Mouse (Mus musculus): ENCODE measurements at regions not wholly inside any gene's neighbourhood (a gene's known extent, or its start where the extent isn't known, plus 50 kb on each side); places are given as distances from the start of the nearest gene placed in this dataset.
A peak's percentile ranks its signal among the peaks of the same experiment; 100 is the strongest.

- ATAC-seq (replicated peaks; ENCODE audit: insufficient number of reproducible peaks, low FRiP score, low TSS enrichment, poor library complexity, severe bottlenecking): no peak
Measured at GRCm38 (mm10) chr13:119247101-119247500, 181.3 kb upstream of the Paip1 start.

DNA sequence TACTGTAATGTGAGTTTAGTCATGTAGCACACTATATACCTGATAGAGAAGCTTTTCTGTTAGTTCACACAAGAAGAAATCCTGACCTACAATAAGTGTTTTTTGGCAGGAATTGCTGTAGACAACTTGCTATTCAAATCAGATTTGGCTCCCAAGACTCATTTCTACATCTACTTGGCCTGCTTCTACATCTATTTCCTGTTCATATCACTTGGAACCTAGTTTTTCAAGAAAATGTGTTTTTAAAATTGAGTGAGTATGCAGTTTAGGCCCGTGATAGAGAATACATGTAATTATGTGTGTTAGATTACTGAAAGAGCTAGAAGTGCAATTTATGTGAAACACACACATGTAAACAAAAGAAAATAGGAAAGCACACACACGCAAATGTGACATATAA lies 176.4 kb upstream of the Paip1 start:
- ATAC-seq (replicated peaks; ENCODE audit: insufficient number of reproducible peaks, low FRiP score, low TSS enrichment, poor library complexity, severe bottlenecking): no peak

DNA sequence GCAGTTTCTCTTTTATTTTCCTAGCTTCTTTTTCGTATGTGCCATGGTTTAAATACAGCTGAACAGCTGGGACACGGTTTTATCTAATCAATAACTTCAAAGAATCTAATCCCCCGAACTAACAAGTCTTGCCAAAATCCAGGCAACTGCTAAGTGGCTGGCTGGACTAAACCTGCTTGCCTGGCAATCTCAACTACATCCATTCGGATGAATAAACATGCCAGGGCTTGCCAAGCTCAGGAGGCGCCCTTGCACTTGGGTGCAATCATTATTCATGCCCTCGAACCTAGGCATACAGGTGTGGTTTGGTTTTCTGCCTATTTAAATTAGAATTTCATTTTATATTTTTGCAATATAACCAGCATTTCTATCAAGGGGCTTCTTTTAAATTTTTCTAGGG lies 172.1 kb upstream of the Paip1 start:
- ATAC-seq (replicated peaks; ENCODE audit: insufficient number of reproducible peaks, low FRiP score, low TSS enrichment, poor library complexity, severe bottlenecking): no peak

DNA sequence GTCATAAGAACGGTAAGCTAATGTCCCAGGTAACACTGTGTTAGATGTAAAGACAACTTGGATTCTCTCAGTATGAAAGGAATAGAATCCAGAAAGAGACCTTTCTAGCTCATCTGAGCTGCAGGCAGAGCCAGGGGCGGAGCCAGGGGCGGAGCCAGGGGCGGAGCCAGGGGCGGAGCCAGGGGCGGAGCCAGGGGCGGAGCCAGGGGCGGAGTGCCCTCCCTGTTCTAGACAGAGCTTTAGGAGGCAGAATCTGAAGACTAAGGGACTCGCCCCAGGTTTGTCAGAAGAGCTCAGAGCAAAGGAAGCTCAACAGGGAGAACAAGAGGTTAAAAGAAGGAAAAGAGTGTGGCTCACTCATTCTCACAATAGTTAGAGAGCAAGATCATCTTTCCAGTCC lies 169.9 kb upstream of the Paip1 start:
- no peak for ATAC-seq (replicated peaks; ENCODE audit: insufficient number of reproducible peaks, low FRiP score, low TSS enrichment, poor library complexity, severe bottlenecking)

DNA sequence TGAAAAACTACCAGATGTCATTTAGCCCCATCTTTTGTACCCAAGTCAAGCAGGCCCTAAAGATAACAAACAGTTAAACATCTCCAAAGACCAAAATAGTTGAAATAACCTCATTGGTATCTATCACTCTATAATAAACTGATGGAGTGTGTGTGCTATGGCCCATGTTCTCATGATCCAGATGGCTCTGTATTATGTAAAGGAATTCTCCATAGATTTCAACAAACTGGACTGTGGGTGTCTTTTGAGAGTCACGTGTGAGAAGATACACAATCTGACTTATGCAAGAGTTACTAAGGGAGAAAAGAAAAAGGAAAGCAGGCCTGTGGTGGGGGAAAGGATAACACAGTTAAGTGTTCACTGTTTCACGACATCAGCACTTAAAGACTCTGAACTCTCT lies 164.8 kb upstream of the Paip1 start:
- no peak for ATAC-seq (replicated peaks; ENCODE audit: insufficient number of reproducible peaks, low FRiP score, low TSS enrichment, poor library complexity, severe bottlenecking)

GRCm38 (mm10) chr13:119267608-119268300 lies 160.6 kb upstream of the Paip1 start:
- no peak for ATAC-seq (replicated peaks; ENCODE audit: insufficient number of reproducible peaks, low FRiP score, low TSS enrichment, poor library complexity, severe bottlenecking)

GRCm38 (mm10) chr13:119268301-119268675 lies 160.1 kb upstream of the Paip1 start:
- no peak for ATAC-seq (replicated peaks; ENCODE audit: insufficient number of reproducible peaks, low FRiP score, low TSS enrichment, poor library complexity, severe bottlenecking)

- ATAC-seq (replicated peaks; ENCODE audit: insufficient number of reproducible peaks, low FRiP score, low TSS enrichment, poor library complexity, severe bottlenecking): no peak
Measured at GRCm38 (mm10) chr13:119275500-119275899, 152.9 kb upstream of the Paip1 start.

DNA sequence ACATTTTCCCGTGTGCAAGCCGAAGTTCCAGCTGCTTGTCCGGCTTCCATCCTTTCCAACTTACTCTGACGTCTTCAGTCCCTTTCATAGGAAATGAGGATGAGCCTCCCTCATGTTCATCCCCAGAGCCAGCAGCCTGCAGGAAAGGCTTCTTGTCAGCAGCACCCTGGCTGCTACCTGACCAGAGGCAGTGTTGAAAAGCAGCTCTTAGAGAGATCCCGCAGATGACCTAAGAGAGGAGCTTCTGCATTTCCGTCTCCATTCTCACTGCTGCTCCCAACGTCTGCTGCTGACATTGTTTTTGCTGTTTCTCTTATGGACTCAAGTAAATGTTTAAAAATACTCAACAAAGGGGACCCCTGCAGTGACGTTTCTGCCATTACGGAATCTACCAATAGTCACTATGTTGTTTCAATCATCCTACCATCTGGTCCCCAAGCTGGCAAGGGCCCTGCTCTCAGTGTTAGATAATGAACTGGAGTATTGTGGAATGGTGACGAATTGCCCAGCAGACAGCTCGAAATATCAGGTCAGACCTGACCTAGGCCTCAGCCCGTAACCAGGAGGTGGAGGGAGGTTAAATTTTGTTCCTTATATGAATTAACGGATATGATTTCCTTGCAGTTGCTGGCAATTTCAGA lies 151.0 kb upstream of the Paip1 start:
- no peak for ATAC-seq (replicated peaks; ENCODE audit: insufficient number of reproducible peaks, low FRiP score, low TSS enrichment, poor library complexity, severe bottlenecking)

DNA sequence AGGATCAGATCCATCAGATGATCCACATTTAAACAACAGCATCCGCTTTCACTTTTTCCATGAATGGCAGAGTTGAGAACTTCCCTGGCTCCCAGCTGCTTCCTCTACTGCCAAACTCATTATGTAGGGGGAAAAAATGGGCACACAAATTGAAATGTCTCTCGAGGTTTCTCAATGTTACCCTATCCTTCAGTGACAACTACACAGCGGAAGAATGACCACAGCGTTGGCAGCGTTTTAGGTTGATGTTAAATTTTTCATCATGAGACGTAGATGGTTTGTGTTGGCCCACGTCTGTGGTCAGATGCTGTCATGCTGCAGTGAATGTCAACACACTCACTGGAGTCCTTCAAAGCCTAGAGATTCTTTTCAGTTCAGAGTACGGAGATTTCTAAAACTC lies 149.0 kb upstream of the Paip1 start:
- no peak for ATAC-seq (replicated peaks; ENCODE audit: insufficient number of reproducible peaks, low FRiP score, low TSS enrichment, poor library complexity, severe bottlenecking)

DNA sequence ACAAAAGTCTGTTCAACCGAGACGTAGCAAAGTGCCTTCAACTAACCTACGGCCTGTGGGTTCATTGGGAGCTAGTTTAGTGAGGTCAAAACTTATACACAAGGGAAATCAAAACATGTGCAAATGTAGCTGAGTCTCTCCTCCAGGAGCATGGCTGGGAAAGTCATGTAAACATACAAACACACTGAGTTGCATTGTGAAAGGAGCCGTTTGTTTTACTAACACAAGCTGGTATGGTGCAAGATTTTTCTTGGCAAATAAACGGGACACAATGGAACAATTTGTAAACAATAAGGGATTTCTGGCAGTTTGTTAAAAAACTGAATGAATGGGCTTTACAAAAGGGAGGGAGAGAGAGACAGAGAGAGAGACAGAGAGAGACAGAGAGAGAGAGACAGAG lies 147.8 kb upstream of the Paip1 start:
- no peak for ATAC-seq (replicated peaks; ENCODE audit: insufficient number of reproducible peaks, low FRiP score, low TSS enrichment, poor library complexity, severe bottlenecking)

DNA sequence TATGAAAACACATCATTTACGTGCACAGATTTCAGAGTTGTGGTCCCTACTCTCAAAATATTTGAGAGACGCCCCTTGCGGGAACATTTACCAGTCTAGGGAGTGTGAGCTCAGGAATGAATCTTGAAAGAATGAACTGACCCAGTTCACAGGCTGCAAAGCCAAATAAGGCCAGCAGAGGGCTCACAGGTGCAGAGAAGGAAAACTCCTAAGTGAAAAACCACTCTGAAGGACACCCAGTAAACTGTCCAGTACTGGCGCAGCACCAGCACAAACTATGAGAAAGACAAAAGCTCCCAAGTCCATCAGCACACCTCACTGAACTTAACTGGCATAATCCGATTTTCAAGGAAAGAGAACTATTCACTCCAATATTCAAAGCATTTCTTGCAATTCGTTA lies 145.0 kb upstream of the Paip1 start:
- ATAC-seq (replicated peaks; ENCODE audit: insufficient number of reproducible peaks, low FRiP score, low TSS enrichment, poor library complexity, severe bottlenecking): 0 out of 2 replicates have a peak, but pooled peaks have one; percentile 70

GRCm38 (mm10) chr13:119309238-119309637 lies 119.2 kb upstream of the Paip1 start:
- ATAC-seq (replicated peaks; ENCODE audit: insufficient number of reproducible peaks, low FRiP score, low TSS enrichment, poor library complexity, severe bottlenecking): no peak

DNA sequence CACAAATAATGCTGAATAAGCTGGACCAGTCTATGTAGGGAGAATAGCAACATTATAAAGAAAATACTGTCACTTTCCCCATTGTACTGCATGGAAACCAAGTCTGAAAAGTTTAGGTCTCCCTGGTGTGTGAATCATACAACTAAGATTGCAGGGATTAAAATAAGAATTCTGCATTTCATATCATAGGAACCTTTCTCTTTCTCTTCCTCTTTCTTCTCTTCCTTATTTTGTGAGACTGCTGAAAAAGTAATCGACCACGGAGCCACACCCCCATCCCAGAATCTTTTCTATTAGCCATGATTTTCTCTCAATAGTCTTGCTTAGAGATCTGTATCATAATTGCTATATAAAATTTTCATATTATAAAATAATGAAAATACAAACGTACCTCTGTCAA lies 118.4 kb upstream of the Paip1 start:
- no peak for ATAC-seq (replicated peaks; ENCODE audit: insufficient number of reproducible peaks, low FRiP score, low TSS enrichment, poor library complexity, severe bottlenecking)

- no peak for ATAC-seq (replicated peaks; ENCODE audit: insufficient number of reproducible peaks, low FRiP score, low TSS enrichment, poor library complexity, severe bottlenecking)
Measured at GRCm38 (mm10) chr13:119314356-119314755, 114.0 kb upstream of the Paip1 start.

- no peak for ATAC-seq (replicated peaks; ENCODE audit: insufficient number of reproducible peaks, low FRiP score, low TSS enrichment, poor library complexity, severe bottlenecking)
Measured at GRCm38 (mm10) chr13:119318358-119318757, 110.0 kb upstream of the Paip1 start.

- ATAC-seq (replicated peaks; ENCODE audit: insufficient number of reproducible peaks, low FRiP score, low TSS enrichment, poor library complexity, severe bottlenecking): no peak
Measured at GRCm38 (mm10) chr13:119325510-119325909, 102.9 kb upstream of the Paip1 start.

- ATAC-seq (replicated peaks; ENCODE audit: insufficient number of reproducible peaks, low FRiP score, low TSS enrichment, poor library complexity, severe bottlenecking): no peak
Measured at GRCm38 (mm10) chr13:119326877-119327625, 101.3 kb upstream of the Paip1 start.

- ATAC-seq (replicated peaks; ENCODE audit: insufficient number of reproducible peaks, low FRiP score, low TSS enrichment, poor library complexity, severe bottlenecking): no peak
Measured at GRCm38 (mm10) chr13:119328731-119329130, 99.7 kb upstream of the Paip1 start.

DNA sequence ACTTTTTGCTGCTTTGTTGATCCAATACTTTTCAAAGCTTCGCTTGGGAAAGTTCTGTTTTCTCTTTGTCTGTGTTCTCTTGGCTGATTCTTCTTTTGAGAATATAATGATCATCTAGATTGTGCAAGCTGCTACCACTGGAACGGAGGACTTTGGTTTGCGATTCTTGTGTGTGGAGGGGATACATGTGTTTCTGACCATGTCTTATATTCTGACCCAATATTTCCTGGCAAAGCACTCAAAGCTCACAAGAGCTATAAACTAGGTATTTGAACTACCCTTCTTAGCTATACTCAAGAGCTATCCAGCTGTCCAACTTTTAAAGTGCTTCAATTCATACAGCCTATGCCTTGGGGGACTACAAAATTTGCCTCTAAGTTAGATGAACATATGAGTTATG lies 96.6 kb upstream of the Paip1 start:
- ATAC-seq (replicated peaks; ENCODE audit: insufficient number of reproducible peaks, low FRiP score, low TSS enrichment, poor library complexity, severe bottlenecking): no peak
